Mouse (Mus musculus) adrenal gland, adult 18-20 months (tissue): ENCODE data around the gene Mmp10. TPM values are rescaled to one million over a fixed set of nuclear protein-coding genes. Genes with fewer than 3 reads are reported as not detected.

Experiments used
- total RNA-seq, 2 experiments: library from RNA; stranded (reverse); gene quantifications; 1 replicate in 1 of 2; 2 replicates in 1 of 2; pipeline ENCODE4 v1.2.3; 2021

The Mmp10 gene
- total RNA-seq, 2 experiments from 2014 or later, result not detected

Other genes with a start within 250 kb of the Mmp10 start
- gene Mmp13, start 229.8 kb upstream of the Mmp10 start, total RNA-seq, result 1 to 10 TPM in 1 of 2 experiments, under 1 TPM in 1; 0.46 to 1.5 TPM
- gene Mmp12, start 158.0 kb upstream of the Mmp10 start, total RNA-seq, result 10 to 100 TPM in 1 of 2 experiments, 1 to 10 TPM in 1; 5.4 to 18.5 TPM
- not detected for gene Mmp1b, start 114.3 kb upstream of the Mmp10 start, total RNA-seq
- gene Mmp3, start 56.5 kb upstream of the Mmp10 start, total RNA-seq, result under 1 TPM in 1 of 2 experiments, not detected in 1; 0.17 TPM
- under 1 TPM in 1 of 2 experiments, not detected in 1; 0.23 TPM for gene Mmp8, start 56.1 kb downstream of the Mmp10 start, total RNA-seq
- gene Mmp27, start 69.0 kb downstream of the Mmp10 start, total RNA-seq, result 1 to 10 TPM in 1 of 2 experiments, under 1 TPM in 1; 0.61 to 8.8 TPM
- not detected for gene Mmp20, start 125.9 kb downstream of the Mmp10 start, total RNA-seq
- gene Mmp7, start 189.7 kb downstream of the Mmp10 start, total RNA-seq, result not detected